Mouse (Mus musculus): ENCODE data around the gene Abca4. TPM values are rescaled to one million over a fixed set of nuclear protein-coding genes. Genes with fewer than 3 reads are reported as not detected.

Abca4 gene
- polyA plus RNA-seq, 1 experiment, result 3.7 TPM

- Histone ChIP-seq H3K4me1 (ENCODE audit: control insufficient read depth, insufficient read depth, low read length) (no peaks in the 10 kb centered on the region), H3K27ac (ENCODE audit: insufficient read depth, low read length) (no peak overlapping the region), H3K4me3 (ENCODE audit: insufficient read depth, low read length) (no peak overlapping the region)
- no peak for TF ChIP-seq POLR2A (IDR thresholded peaks at IDR 0.05; ENCODE audit: extremely low read depth, insufficient read depth, low read length)
- TF ChIP-seq CTCF (IDR thresholded peaks at IDR 0.05; ENCODE audit: extremely low read depth, insufficient read depth, low read length), result no peak
Observed at GRCm38 (mm10) chr3:122047921-122048861, 3.9 kb downstream of the Abca4 start.

DNA sequence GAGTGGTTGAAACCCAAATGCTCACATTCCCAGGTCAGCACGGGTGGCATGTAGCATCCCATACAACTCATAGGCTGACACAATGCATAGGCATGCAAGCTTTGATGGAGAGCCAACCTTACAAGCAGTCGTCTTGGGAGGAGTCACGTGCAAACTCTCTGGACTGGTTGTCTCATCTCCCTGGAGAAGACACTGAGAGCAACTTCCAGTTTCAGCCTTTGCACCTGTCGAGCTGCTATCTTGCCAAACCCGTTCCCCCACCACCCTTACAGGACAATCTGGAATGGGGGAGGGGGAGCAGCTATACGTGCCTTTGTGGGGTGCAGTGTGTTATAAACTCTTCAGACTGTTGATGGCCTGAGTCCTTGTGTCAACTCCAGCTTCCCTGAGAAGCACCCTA lies 4.9 kb downstream of the Abca4 start:
- TF ChIP-seq POLR2A (IDR thresholded peaks at IDR 0.05; ENCODE audit: extremely low read depth, insufficient read depth, low read length) (no peak), CTCF (IDR thresholded peaks at IDR 0.05; ENCODE audit: extremely low read depth, insufficient read depth, low read length) (no peak)
- Histone ChIP-seq H3K27ac (ENCODE audit: insufficient read depth, low read length) (no peak overlapping the region), H3K4me1 (ENCODE audit: control insufficient read depth, insufficient read depth, low read length) (no peaks in the 10 kb centered on the region), H3K4me3 (ENCODE audit: insufficient read depth, low read length) (no peak overlapping the region)

- no peak overlapping the region for H3K4me3 ChIP-seq (ENCODE audit: insufficient read depth, low read length)
- H3K27ac ChIP-seq (ENCODE audit: insufficient read depth, low read length), result no peak overlapping the region
- H3K4me1 ChIP-seq (ENCODE audit: control insufficient read depth, insufficient read depth, low read length), result no peaks in the 10 kb centered on the region
- no peak for TF ChIP-seq POLR2A (IDR thresholded peaks at IDR 0.05; ENCODE audit: extremely low read depth, insufficient read depth, low read length)
- no peak for TF ChIP-seq CTCF (IDR thresholded peaks at IDR 0.05; ENCODE audit: extremely low read depth, insufficient read depth, low read length)
Observed at GRCm38 (mm10) chr3:122058439-122059198, 14.4 kb downstream of the Abca4 start.

DNA sequence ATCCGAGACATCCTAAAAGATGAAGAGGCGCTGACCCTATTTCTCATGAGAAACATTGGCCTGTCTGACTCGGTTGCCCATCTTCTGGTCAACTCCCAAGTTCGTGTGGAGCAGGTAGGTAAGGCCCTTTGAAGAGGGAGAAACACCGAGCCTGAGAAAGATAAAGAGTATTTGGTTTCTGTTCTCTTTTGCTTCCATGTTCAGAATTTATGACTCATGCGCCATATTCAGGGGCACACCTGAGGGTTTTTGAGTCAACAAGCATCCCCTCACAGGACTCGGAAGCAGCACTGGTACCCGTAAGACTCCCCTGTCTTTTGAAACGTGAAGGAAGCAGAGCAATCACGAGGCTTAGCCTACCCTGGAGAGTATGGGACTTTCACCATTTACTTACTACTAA lies 18.3 kb downstream of the Abca4 start:
- Histone ChIP-seq H3K27ac (ENCODE audit: insufficient read depth, low read length) (no peak overlapping the region), H3K4me1 (ENCODE audit: control insufficient read depth, insufficient read depth, low read length) (no peaks in the 10 kb centered on the region)
- no peak for TF ChIP-seq POLR2A (IDR thresholded peaks at IDR 0.05; ENCODE audit: extremely low read depth, insufficient read depth, low read length)
- no peak for TF ChIP-seq CTCF (IDR thresholded peaks at IDR 0.05; ENCODE audit: extremely low read depth, insufficient read depth, low read length)

GRCm38 (mm10) chr3:122064556-122065410 lies 20.5 kb downstream of the Abca4 start:
- no peak overlapping the region for H3K4me3 ChIP-seq (ENCODE audit: insufficient read depth, low read length)
- TF ChIP-seq POLR2A (IDR thresholded peaks at IDR 0.05; ENCODE audit: extremely low read depth, insufficient read depth, low read length) (no peak), CTCF (IDR thresholded peaks at IDR 0.05; ENCODE audit: extremely low read depth, insufficient read depth, low read length) (no peak)

More for the DNA sequence above, 18.3 kb downstream of the Abca4 start:
- no peak overlapping the region for H3K4me3 ChIP-seq (ENCODE audit: insufficient read depth, low read length)

DNA sequence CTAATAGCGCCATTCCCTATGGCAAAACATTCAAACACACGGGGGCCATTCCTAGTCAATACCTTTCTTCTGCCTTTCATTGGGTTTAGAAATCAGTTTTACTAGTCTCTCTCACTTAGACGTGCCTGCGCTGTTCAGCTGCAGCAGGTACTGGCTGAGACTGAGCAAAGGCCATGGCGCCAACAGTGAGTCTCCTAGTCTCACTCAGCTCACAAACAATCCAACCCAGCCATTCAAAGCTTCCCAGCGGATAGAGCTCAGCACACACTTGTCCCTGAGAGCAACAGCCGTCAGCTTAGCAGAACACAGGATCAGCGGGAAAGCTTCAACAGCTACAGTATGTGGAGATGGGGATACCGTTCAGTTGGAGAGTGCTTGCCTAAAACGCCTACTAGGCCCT lies 27.5 kb downstream of the Abca4 start:
- Histone ChIP-seq H3K4me1 (ENCODE audit: control insufficient read depth, insufficient read depth, low read length) (peaks cover 2% of the 10 kb centered on the region; the same call in 1 of the 2 replicates), H3K4me3 (ENCODE audit: insufficient read depth, low read length) (no peak overlapping the region), H3K27ac (ENCODE audit: insufficient read depth, low read length) (no peak overlapping the region)
- TF ChIP-seq CTCF (IDR thresholded peaks at IDR 0.05; ENCODE audit: extremely low read depth, insufficient read depth, low read length) (no peak), POLR2A (IDR thresholded peaks at IDR 0.05; ENCODE audit: extremely low read depth, insufficient read depth, low read length) (no peak)

More at GRCm38 (mm10) chr3:122064556-122065410, 20.5 kb downstream of the Abca4 start:
- Histone ChIP-seq H3K4me1 (ENCODE audit: control insufficient read depth, insufficient read depth, low read length) (no peaks in the 10 kb centered on the region), H3K27ac (ENCODE audit: insufficient read depth, low read length) (no peak overlapping the region)

- no peak overlapping the region for H3K4me3 ChIP-seq (ENCODE audit: insufficient read depth, low read length)
- H3K4me1 ChIP-seq (ENCODE audit: control insufficient read depth, insufficient read depth, low read length), result peaks cover 2% of the 10 kb centered on the region; the same call in 1 of the 2 replicates
- 0 out of 2 replicates have a peak overlapping the region, but pooled peaks have one; percentile 35 for H3K27ac ChIP-seq (ENCODE audit: insufficient read depth, low read length)
- no peak for TF ChIP-seq CTCF (IDR thresholded peaks at IDR 0.05; ENCODE audit: extremely low read depth, insufficient read depth, low read length)
- no peak for TF ChIP-seq POLR2A (IDR thresholded peaks at IDR 0.05; ENCODE audit: extremely low read depth, insufficient read depth, low read length)
Observed at GRCm38 (mm10) chr3:122072646-122073571, 28.7 kb downstream of the Abca4 start.

GRCm38 (mm10) chr3:122073595-122073994 lies 29.4 kb downstream of the Abca4 start:
- TF ChIP-seq POLR2A (IDR thresholded peaks at IDR 0.05; ENCODE audit: extremely low read depth, insufficient read depth, low read length), result no peak
- TF ChIP-seq CTCF (IDR thresholded peaks at IDR 0.05; ENCODE audit: extremely low read depth, insufficient read depth, low read length), result no peak
- 0 out of 2 replicates have a peak overlapping the region, but pooled peaks have one; percentile 35 for H3K27ac ChIP-seq (ENCODE audit: insufficient read depth, low read length)
- H3K4me1 ChIP-seq (ENCODE audit: control insufficient read depth, insufficient read depth, low read length), result peaks cover 6% of the 10 kb centered on the region; the same call in 1 of the 2 replicates

More at GRCm38 (mm10) chr3:122073595-122073994, 29.4 kb downstream of the Abca4 start:
- no peak overlapping the region for H3K4me3 ChIP-seq (ENCODE audit: insufficient read depth, low read length)
